Mouse (Mus musculus): Measurements from ENCODE around the gene Naa11.

Naa11 gene

GRCm38 (mm10) chr5:97344144-97344543, 48.0 kb downstream of the Naa11 start:
- DNase-seq, result no peak

- DNase-seq, result no peak
Measured at GRCm38 (mm10) chr5:97334794-97335193, 57.4 kb downstream of the Naa11 start.

All from kidney, adult 9 months (tissue).